Mouse (Mus musculus) cerebellum, postnatal 10 days (tissue): ENCODE data around the gene Fem1a.

Source experiments
- DNase-seq, 2 experiments: peaks; one replicate each; pipeline ENCODE4 v3.0.0; 2021; ENCODE audit warnings: mixed read lengths in 2 of 2

Gene Fem1a

DNA sequence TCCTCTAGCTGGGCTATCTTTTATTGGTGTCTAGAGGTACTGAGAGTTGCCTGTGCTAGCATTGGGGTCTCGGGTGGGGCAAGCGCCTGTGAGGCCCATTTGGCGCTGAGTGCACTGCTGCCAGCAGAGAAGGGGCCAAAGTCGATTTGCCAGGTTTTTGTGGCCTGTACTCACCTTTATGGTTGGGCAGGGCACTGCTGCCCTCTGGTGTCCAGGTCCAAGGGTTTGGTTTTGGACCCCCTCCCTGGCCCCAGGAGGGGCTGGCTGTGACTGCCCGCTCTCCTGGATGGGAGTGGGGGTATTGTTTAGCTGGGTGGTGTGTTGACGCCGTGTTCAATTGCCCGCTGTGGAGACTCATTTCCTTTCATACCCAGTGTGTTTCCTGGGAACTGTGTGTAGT is 49.2 kb downstream of the Fem1a start:
- peak; percentile 69 to 72 for DNase-seq

DNA sequence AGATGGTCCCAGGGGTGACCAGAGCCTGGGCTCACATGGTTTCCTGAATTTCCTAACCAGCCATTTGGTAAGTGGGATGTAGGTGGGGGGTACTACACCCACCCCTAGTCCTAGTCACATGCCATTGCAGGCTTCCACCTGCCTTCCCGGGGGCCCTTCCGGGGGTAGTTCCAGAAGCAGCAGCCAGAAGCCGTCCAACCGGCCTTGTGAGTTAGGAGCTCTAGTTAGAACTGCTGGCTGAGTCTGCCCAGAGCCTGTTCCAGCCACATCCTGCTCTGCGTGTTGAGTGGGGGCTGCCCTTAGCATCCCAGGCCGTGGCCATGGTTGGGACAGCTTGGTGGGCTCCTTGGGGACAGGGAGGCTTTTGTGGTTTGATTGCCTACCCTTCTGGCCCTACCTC is 51.5 kb downstream of the Fem1a start:
- no peak for DNase-seq

DNA sequence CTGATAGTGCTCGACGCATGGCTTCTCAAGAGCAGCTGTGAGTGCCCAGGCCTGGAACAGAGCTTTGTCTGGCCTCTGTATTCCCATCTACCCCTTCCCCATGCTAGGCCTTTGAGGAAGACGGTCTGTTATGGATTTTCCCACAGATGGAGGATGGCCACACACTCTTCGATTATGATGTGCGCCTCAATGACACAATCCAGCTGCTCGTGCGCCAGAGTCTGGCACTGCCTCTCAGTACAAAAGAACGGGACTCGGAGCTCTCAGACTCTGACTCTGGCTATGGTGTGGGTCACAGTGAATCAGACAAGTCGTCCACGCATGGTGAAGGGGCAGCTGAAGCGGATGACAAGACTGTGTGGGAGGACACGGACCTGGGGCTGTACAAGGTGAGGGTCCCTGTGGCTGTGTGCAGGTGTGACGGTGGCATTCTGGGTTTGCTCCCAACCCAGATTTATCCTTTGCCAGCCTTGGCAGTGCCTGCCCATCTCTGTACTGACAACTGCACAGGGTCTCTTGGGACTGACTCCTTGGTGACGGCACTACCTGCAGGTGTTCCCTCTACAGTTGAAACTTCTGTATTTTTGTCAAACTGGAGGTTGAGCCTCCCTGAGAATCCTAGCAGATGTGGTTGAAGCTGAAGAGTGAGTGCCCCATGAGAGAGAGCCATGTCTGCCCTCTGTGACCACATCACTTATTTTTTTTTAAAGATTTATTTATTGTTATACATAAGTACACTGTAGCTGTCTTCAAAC is 52.8 kb downstream of the Fem1a start:
- no peak for DNase-seq
